Mouse (Mus musculus) megakaryocyte progenitor cell, adult 5-6 weeks (primary cell): ENCODE measurements around the gene Ptprr. TPM values are rescaled to one million over a fixed set of nuclear protein-coding genes. Genes with fewer than 3 reads are reported as not detected.

Source experiments
- ATAC-seq: replicated peaks from 2 replicates; pipeline ENCODE4 v1.8.0; 2016; ENCODE audit warnings: mild to moderate bottlenecking, moderate TSS enrichment, inconsistent platforms; ENCODE audit not compliant: poor library complexity
- total RNA-seq, 2 experiments: library from RNA; stranded (forward) in 1 of 2; stranded (reverse) in 1 of 2; fragments of 157-497, 149-512 nt in 1 of 2; fragments of 200-1000 nt in 1 of 2; gene quantifications; 2 replicates each; pipeline versions ENCODE4 v1.2.3 to v1.2.4; 2015 to 2017

Ptprr gene
- 2.5 and 2.9 TPM in 2 replicates for total RNA-seq (2015)
- total RNA-seq (2017), result 1.7 and 3.0 TPM in 2 replicates

DNA sequence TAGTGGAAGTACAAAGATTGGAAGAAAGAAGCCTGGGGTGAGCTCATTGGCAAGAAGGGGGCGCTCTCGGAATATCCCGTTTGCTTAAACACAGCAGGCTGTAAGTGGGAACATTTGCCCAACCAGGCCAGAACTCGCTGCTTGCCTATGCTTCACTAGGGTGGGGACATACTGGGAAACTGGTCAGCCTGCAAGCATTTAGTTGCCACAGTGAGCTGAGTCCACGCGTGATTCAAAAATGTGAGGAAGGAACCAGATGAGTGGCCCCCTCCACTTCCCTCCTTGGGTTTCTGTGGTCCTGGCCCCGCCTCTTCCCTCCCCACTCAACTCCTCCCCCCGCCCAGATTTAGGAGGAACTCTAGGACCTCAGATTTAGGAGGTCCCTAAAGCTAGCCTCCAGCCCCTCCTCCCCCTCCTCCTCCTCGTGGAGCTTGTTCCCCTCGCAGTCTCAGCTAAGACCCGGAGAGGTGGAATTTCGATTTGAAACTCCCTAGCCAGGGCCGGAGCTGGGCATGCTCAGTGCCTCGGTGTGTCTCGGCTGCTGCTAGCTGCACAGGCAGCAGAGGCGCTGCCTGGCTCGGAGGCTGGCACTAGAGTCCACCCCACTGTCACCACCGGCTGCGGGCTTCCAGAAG lies at the start of gene Ptprr:
TSS of gene Ptprr (plus strand) at position 369 of the 635 bp plus-strand sequence.
- peak; percentile 80 for ATAC-seq

DNA sequence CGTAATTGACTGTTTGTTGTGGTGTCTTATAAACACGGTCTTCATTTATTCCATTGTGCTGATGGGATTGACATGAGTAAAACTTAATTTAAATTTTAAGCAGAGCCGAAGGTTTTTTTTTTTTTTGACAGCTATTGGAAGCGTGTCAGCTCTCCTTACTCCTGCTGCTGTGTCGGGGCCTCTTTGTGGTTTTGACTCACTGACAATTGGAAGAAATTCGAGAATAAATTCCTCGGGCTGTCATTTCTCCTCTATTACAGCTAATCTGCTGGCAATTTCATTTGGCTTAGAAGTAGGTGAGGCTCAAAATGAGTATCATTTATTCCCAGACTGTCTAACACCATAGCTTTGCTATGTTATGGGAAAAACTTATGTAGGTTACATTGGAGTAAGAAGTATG lies 41.7 kb upstream of the Ptprr start:
- ATAC-seq, result no peak

DNA sequence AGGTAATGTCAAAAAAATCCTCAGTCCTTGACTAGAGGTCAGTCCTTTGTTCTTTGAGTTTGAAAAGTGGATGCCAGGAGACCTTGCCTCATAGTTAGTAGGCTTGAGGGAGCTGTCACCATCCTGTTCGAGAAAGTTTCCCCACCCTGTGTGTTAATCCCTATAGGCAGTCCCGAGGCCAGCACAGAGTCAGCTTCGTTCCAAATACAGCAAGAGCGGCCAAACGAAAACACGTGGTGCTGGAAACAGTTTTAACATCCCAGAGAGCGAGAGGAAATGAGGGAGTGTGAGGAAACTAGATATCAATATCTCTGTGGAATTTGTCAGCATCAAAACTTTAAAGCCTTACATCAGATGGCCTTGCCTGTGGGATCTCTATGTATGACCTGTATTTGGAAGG lies 39.0 kb upstream of the Ptprr start:
- no peak for ATAC-seq

DNA sequence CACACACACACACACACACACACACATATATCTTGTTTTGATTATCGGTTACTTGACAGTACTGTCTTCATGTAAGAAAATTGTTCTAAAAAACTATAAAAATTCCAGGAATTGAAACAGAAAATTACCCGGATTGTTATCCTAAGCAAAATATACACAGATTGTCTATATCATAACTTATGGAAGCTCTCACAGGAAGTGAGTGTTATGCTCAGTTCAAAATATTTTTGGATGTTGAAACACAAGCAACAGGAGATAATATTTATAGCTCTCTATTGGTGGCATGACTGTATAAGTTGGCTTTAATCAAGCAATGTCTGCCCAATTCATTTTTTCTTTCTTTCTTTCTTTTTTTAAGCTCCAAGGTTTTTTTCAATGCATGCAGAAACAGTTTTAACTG lies 38.0 kb upstream of the Ptprr start:
- ATAC-seq, result no peak

DNA sequence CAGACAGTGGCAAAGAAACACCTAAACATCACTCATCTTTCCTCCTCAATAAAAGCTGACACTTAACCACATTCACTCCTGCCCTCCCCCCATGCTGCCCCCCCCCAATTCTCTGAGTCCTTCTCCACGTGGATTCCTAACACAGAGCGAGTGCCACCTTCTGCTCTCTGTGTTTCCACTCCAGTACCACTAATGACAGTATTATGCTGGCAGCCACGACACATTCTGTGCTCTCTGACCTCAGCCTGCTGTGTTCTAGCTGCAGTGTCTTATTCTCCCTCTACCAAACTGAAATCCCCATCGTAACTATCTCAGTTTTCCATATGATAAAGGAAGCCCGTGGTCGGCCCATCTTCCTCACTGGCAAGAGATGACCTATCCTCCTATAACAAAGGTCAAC lies 33.7 kb upstream of the Ptprr start:
- ATAC-seq, result no peak

DNA sequence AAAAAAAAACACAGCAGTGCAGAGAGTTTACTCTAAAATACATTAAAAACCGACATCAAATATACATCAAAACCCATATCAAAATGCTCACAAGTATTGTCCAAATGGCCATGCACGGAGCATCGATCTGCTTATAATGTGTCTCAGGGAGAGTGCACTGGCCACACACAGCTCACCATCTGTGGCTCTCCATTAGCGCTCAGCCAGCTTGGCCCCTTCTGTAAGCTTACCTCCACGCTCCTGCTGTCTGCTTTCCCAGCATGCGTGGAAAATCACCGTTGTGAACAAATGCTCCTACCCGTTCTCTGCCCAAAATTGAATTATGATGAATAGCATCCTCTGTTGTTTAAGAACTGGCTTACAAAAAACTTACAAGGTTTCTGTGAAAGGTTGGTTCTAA lies 16.2 kb upstream of the Ptprr start:
- no peak for ATAC-seq

DNA sequence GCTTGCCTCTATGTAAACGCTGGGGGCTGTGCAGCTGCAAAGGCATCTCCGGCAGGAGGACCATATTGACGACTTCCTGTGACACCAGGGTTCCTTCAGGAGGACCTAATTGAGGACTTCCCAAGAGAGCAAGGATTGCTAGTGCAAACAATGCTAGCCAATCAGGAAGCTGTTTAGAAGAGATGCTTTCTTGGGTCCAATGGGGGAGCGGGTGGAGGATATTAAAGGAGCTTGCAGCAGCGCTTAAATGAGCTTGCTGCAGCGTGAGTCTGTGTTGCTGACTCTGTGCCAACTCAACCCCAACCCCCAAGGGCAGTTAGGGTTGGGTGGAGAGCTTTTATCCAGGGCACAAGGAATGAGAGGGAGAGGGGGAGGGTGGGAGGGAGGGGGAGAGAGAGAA lies 11.3 kb upstream of the Ptprr start:
- ATAC-seq, result no peak

DNA sequence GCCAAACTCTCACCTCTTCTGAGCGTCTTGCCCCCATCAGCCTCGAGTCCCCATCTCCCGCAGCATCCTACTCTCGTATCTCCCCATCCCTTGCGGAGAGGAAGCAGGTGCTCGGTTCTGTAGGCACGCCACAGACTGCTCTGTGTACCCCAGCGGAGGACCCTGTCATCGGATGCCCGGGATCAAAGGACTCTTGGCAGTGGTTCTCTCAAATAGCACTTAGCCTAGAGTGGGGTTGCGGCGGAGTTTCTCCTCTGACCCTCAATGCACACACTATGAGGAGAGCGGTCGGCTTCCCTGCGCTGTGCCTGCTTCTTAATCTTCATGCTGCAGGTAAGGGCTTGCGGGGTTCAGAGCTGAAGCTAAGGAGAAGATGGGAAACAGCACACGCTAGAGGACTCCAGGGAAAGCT lies 473 bp downstream of the Ptprr start:
- ATAC-seq, result peak; percentile 13; the same call in 1 of the 2 replicates

DNA sequence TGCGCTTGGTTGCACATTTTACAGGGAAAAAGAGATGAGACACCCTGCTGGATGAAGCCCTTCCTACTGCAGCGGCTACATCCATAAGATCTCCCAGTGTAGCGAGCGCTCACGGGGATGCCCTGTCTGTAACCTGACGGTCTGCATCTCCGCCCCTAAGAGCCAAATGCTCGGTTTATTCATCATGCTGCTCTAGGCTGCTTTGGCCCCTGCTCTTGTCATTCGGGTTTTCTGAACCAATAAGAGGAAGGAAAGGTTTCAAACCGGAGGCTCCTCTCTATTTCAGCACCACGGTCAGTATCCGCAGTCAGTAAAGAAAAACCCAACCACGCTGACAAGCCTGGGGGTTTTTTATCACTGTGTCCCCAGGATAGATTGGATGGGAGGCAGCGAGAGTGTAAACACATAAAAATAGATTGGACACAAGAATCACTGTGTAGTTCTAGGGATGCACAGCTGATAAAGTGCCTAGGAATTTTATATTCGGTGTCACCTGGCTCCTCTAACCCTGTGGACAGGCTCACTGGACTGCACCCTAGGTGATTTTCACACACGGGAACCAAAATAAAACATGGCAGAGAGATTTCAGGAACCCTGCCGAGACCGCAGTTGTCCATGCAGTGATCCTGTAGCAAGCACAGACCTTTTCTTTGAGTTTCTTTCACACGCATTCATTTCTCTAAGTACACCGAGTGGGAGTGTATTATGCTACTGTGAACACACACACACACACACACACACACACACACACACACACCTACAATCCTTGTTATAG lies 1.3 kb downstream of the Ptprr start:
- ATAC-seq, result peak; percentile 68

DNA sequence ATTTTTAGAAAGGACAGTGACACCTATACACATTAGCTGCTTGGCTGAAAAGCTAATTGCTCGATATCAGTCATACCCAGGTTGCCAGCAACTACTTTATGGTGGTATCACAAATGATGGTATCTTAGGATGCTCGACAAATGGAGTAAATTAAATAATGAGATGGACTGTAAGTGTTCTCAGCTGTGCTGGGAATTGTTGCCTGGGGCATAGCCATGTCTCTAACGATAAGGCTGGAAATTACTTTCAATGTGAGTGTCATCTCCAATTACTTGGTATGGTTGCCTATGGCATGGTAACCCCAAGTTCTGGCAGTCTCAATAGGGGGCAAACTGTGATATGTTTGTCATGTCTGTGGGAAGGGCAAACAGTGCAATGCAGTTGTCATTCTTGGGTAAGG lies 3.1 kb downstream of the Ptprr start:
- ATAC-seq, result no peak

DNA sequence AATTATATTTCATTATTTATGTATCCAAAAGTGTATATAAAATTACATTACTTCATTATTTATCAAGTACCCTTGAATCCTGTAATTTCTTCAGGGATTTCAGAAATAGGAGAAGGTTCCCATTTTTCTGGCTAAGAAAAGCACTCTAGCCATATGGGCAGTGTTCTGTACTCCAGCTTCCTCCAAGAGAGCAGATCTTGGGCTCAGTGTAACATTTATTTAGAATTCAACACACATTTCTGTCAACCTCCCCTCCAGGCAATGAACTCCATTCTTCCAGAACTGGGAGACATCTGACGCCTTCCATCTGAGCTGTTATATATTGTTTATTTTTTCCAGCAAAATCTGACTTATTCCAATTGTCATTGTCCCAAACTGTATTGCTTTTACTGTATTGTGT lies 20.1 kb downstream of the Ptprr start:
- no peak for ATAC-seq

DNA sequence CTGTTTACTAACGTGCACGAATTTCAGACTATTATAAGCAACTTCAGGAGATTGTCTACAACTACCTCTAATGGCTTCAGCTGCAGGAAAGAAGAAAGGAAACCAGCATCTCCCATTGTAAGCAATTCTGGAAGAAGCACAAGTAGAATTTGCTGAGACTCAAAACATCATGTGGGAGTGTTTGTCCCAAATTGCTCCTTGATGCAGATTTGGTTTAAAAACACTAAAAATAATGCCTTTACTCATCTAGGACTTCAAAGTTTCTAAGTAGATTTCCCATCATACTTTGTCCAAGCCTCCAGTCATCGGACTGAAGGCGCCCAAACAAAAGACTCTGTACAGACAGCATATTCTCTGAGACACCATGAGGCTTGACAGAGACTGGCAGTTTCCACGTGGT lies 57.9 kb downstream of the Ptprr start:
- ATAC-seq, result no peak

DNA sequence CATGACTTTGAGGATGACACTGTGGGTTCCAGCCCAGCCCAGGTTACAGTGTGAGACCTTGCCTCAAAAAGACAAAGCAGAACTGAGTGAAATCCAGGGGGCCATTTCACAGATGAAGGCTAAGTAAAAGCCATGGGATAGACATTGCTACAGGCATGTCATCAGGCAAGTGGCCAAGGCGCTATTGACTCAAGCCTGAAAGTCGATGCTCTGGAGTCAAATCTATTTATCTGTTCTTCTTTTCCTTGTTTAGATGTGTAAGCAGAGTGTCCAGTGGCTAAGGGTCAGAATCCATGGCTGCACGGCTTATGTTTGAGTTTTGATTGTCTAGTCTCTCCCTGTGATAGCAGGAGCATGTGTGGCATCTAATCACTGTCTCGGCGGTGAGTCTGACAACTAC lies 60.6 kb downstream of the Ptprr start:
- ATAC-seq, result no peak

DNA sequence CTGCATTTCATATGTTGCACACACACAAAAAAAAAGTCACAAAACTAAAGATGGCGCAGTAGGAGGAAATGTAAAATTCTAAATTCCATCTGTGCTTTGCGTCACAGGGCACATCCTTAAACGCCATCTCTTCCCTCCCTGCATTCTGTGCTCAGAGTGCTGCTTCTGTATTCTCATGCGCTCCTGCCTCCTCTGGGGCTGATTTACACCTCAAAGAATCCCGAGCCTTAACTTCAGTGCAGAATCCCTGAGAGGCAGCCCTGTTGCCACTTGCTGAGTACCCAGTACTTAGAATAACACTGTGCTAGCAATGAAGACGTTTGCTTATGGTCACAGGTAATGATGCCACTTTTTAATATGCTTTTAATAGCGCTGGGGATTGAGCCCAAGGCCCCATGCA lies 61.4 kb downstream of the Ptprr start:
- no peak for ATAC-seq

DNA sequence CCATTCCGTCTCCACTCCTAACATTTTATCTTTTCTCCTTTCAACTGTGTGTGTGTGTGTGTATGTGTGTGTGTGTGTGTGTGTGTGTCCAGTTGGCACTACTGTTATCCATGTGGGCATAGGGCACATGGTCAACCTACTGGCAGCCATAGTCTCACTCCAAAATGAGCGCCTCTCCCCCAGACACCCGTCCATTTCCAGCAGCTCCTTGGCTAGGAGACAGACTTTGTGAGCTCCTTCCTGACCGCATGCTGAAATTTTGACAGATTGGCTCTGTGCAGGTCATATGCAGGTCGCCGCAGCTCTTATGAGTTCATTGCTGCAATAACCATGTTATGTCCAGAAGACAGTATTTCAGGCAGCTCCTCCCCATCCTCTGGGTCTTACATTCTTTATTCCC lies 62.8 kb downstream of the Ptprr start:
- ATAC-seq, result no peak

DNA sequence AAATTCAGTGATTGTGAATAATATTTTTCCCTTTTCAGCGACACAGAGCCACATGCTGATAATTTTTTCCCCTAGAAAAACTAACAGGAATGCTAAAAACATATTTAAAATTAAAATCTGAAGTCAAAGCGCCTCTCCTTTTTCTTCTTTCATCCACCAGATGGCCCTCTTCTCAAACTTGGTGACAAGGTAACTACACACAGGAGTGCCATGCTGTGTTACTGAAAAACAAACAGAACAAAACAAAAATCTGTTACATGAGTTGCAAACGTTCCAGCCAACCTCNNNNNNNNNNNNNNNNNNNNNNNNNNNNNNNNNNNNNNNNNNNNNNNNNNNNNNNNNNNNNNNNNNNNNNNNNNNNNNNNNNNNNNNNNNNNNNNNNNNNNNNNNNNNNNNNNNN lies 66.0 kb downstream of the Ptprr start:
- peak; percentile 77 for ATAC-seq

DNA sequence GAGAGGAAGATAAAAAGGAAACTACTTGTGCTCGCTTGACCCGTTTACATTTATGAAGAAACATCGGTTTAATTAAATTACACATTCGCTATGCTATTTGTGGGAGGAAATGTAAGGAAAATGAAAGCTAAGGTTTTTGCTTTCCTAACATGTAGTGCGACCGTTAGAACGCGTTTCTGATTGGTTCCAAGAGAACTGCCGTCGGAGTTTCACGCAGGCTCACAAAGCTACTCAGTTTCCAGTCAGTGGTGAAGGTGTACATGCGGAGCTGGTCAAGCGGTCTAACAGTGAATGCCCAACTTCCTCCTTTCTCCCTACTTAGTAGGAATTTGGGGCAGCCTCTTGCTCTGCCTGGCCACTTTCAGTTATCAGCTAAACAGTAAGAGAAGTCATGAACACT lies 78.5 kb downstream of the Ptprr start:
- 0 out of 2 replicates have a peak, but pooled peaks have one; percentile 29 for ATAC-seq

DNA sequence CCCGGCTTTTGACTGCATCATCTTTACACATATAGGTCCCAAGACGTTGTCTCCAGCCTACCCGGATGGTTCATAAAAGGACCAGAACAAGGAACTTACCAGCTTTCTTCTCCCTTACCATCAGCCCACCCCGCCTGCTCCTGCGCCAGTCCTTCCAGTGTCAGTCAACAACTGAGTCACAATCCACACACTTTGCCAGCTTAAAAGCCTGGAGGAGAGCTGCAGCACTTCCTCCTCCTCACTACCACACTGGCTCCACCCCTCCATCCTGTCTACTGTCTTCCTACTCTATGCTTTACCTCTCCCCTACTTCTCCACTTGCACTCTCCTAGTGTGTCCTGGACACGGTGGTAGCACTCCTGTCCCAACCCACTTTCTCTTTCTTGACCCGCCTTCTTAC lies 80.5 kb downstream of the Ptprr start:
- peak; percentile 74 for ATAC-seq

DNA sequence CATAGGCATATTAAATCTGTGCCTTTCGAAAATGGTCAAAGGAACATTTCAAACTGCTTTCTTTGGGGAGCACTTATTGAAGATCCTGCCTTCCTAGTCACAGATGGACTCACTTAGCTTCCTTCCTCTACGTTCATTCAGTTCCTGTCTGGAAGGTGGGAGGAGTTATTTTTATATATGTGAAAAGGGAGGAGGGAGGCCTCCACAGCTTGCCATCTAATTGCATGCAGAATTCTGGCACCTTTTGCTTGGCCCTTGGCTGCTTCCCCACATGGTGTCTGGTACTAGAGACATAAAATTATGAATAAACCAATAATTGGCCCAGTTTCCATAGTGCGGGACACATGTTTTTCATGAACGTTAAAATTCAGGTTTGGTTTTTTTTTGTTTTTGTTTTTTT lies 90.2 kb downstream of the Ptprr start:
- peak; percentile 56 for ATAC-seq

DNA sequence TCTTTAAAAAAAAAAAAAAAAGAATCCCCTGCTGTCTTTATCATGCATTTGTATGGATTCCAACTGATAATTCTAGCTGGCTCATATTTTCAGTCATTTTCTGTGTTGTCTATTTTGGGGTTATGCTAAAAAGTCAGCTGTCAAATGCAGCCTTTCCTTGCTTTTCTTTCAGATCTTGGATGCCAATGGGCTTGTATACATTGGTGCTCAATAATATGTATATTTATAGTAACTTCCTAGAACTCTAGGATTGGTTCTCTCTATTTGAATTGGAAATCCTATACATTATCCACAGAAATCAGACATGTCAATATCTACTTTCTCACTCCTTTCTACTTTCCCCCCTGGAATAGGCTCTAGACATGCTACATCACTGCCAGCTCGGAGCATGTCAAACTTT lies 90.7 kb downstream of the Ptprr start:
- no peak for ATAC-seq

DNA sequence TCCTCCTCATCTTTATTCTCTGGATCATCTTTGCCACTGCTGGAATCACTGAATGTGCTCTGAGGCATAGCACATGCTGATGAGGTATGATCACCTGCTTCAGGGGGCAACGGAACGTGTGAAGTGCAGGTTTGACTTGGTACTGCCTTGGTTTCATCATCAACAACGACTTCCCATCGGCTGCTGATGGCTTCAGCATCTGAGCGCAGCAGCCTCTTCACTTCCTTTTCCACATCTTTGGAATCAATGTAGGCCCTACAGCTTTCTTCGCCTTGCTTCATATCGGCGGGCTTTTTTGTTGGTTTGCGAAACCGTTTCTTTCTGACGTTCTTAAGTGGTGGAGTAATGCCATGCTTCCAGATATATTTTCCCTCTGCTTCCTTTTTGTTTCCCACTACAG lies 94.9 kb downstream of the Ptprr start:
- peak; percentile 68 for ATAC-seq

DNA sequence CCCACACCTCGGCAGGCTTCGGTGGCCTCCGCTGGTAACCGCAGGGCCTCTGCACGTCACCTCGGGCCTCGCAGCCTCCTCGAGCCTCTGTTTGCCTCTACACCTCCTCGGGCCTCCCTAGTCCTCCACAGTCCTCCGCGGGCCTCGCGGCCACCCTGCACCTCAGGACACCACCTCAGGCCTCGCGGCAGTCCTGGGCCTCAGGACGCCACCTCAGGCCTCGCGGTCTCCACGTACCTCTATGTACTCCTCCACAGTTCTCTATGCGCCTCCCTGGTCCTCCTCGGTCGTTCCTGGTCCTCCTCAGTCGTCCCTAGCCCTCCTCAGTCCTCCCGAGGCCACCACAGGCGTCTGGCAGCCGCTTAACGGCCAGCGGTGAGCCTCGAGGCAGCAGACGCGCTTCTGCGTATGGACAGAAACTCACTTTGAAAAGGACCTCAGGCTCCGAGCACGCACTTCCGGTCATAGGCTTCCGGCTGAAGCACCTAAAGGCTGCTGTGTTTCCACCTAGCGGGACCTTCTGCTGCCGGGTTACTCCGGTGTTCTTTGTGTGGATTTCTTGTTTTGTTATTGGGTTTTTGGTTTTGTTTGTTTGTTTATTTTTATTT lies 96.0 kb downstream of the Ptprr start, which contains the start of gene 4933416C03Rik:
TSS of gene 4933416C03Rik (minus strand) at position 51 of the 608 bp plus-strand sequence.
- no peak for ATAC-seq
